Comparison of ENCODE assay signal across 11 mouse cellular contexts in genomic region chr10:123135818-123136217, GRCm38 (mm10). TPM values are rescaled to one million over a fixed set of nuclear protein-coding genes. Genes with fewer than 3 reads are reported as not detected.
DNase-seq lines count a peak whose midpoint lies in the region; ATAC-seq and TF ChIP-seq lines count a peak whose summit lies in the region.
"Had no signal": no experiment of that assay in that cellular context is flagged by ENCODE, and none has a peak within 500 bp of the region (broad histone marks: within the 10 kb centered on the region; RNA-seq: fewer than 3 reads in every experiment).

No protein-coding gene starts in this region.

- 0 out of 2 replicates have a peak, but pooled peaks cover 2% of the 10 kb centered on the region for H3K4me1 ChIP-seq in heart, embryonic 12.5 days (replicated peaks)
- H3K4me1 ChIP-seq in heart, embryonic 10.5 days: no peaks in the 10 kb centered on the region
- no peaks in the 10 kb centered on the region for H3K4me1 ChIP-seq in liver, embryonic 11.5 days (replicated peaks; ENCODE audit: control insufficient read depth, insufficient read depth, low read length)
- H3K4me1 ChIP-seq in liver, embryonic 12.5 days: peaks cover 5% of the 10 kb centered on the region; the same call in 1 of the 2 replicates
- peaks cover 4% of the 10 kb centered on the region; the same call in 1 of the 2 replicates for H3K4me1 ChIP-seq in forebrain, postnatal 0 days (ENCODE audit: insufficient read depth)

- no peak overlapping the region for H3K27ac ChIP-seq in heart, embryonic 12.5 days (ENCODE audit: poor library complexity, severe bottlenecking)
- H3K27ac ChIP-seq in heart, embryonic 10.5 days: no peak overlapping the region
- H3K27ac ChIP-seq in liver, embryonic 11.5 days (ENCODE audit: low read depth, low read length): no peak overlapping the region
- no peak overlapping the region for H3K27ac ChIP-seq in liver, embryonic 12.5 days
- H3K27ac ChIP-seq in forebrain, postnatal 0 days (ENCODE audit: low read depth, low read length): no peak overlapping the region
- no peak overlapping the region for H3K27ac ChIP-seq in gastrocnemius, adult 2 months

- H3K4me2 ChIP-seq in heart, embryonic 12.5 days: no peak overlapping the region
- H3K4me2 ChIP-seq in liver, embryonic 11.5 days: no peak overlapping the region
- H3K4me2 ChIP-seq in liver, embryonic 12.5 days: no peak overlapping the region
- no peak overlapping the region for H3K4me2 ChIP-seq in forebrain, postnatal 0 days (ENCODE audit: low read depth)

- H3K27me3 ChIP-seq in heart, embryonic 12.5 days (replicated peaks): no peaks in the 10 kb centered on the region
- no peaks in the 10 kb centered on the region for H3K27me3 ChIP-seq in heart, embryonic 10.5 days (ENCODE audit: insufficient read depth, poor library complexity, severe bottlenecking)
- no peaks in the 10 kb centered on the region for H3K27me3 ChIP-seq in liver, embryonic 11.5 days (replicated peaks; ENCODE audit: control insufficient read depth, insufficient read depth, low read length)
- no peaks in the 10 kb centered on the region for H3K27me3 ChIP-seq in liver, embryonic 12.5 days (replicated peaks)
- H3K27me3 ChIP-seq in forebrain, postnatal 0 days (ENCODE audit: insufficient read depth, low read length): no peaks in the 10 kb centered on the region

- no peak overlapping the region for H3K9ac ChIP-seq in heart, embryonic 12.5 days
- no peak overlapping the region for H3K9ac ChIP-seq in liver, embryonic 11.5 days (ENCODE audit: low read depth, low read length)
- H3K9ac ChIP-seq in liver, embryonic 12.5 days: no peak overlapping the region
- H3K9ac ChIP-seq in forebrain, postnatal 0 days: no peak overlapping the region

- H3K9me3 ChIP-seq in heart, embryonic 12.5 days (replicated peaks): no peaks in the 10 kb centered on the region
- no peaks in the 10 kb centered on the region for H3K9me3 ChIP-seq in heart, embryonic 10.5 days
- H3K9me3 ChIP-seq in liver, embryonic 11.5 days (ENCODE audit: control insufficient read depth, low read length): no peaks in the 10 kb centered on the region
- H3K9me3 ChIP-seq in liver, embryonic 12.5 days (replicated peaks): no peaks in the 10 kb centered on the region
- H3K9me3 ChIP-seq in forebrain, postnatal 0 days (ENCODE audit: low read length): no peaks in the 10 kb centered on the region

- no peak overlapping the region for H3K4me3 ChIP-seq in heart, embryonic 12.5 days
- no peak overlapping the region for H3K4me3 ChIP-seq in heart, embryonic 10.5 days
- no peak overlapping the region for H3K4me3 ChIP-seq in liver, embryonic 11.5 days (ENCODE audit: low read depth, low read length)
- H3K4me3 ChIP-seq in liver, embryonic 12.5 days: no peak overlapping the region
- no peak overlapping the region for H3K4me3 ChIP-seq in forebrain, postnatal 0 days (ENCODE audit: low read depth, low read length)
- H3K4me3 ChIP-seq in gastrocnemius, adult 2 months: no peak overlapping the region

- peaks cover 37% of the 10 kb centered on the region for H3K36me3 ChIP-seq in heart, embryonic 12.5 days
- H3K36me3 ChIP-seq in heart, embryonic 10.5 days: peaks cover 35% of the 10 kb centered on the region
- peaks cover 16% of the 10 kb centered on the region for H3K36me3 ChIP-seq in liver, embryonic 11.5 days (ENCODE audit: control insufficient read depth, insufficient read depth, low read length)
- peaks cover 79% of the 10 kb centered on the region for H3K36me3 ChIP-seq in liver, embryonic 12.5 days
- H3K36me3 ChIP-seq in forebrain, postnatal 0 days (ENCODE audit: insufficient read depth): peaks cover 28% of the 10 kb centered on the region

- no peak for DNase-seq in heart, embryonic 10.5 days (ENCODE audit: low spot score)
- no peak for DNase-seq in liver, embryonic 11.5 days (ENCODE audit: low spot score)
- peak; percentile 14 for DNase-seq in forebrain, postnatal 0 days
- DNase-seq in lung, postnatal 4 days: peak; percentile 21 to 47
- DNase-seq in gastrocnemius, adult 2 months: no peak
- DNase-seq in thymus, postnatal 0 days (ENCODE audit: low spot score): no peak
- DNase-seq: cerebellum, adult 8-10 months; gastrocnemius, postnatal 14 days had no signal

- TF ChIP-seq CTCF in forebrain, postnatal 0 days (IDR thresholded peaks at IDR 0.05; ENCODE audit: low read depth): no peak
- TF ChIP-seq CTCF in gastrocnemius, adult 2 months (IDR thresholded peaks at IDR 0.05): no peak

- WGBS in heart, embryonic 12.5 days: 59% methylated on average over 10 of the region's 10 CpGs
- WGBS in heart, embryonic 10.5 days: 70% methylated on average over 10 of the region's 10 CpGs
- 73% methylated on average over 10 of the region's 10 CpGs for WGBS in liver, embryonic 11.5 days
- WGBS in liver, embryonic 12.5 days (ENCODE audit: insufficient replicate concordance): 75% methylated on average over 10 of the region's 10 CpGs
- WGBS in forebrain, postnatal 0 days: 32% methylated on average over 10 of the region's 10 CpGs

- peak; percentile 77 for ATAC-seq in heart, embryonic 12.5 days (ENCODE audit: insufficient number of reproducible peaks, low FRiP score)
- peak; percentile 49; the same call in 1 of the 2 replicates for ATAC-seq in liver, embryonic 11.5 days (replicated peaks; ENCODE audit: low FRiP score)
- ATAC-seq in liver, embryonic 12.5 days: no peak
- peak; percentile 58 for ATAC-seq in forebrain, postnatal 0 days
- ATAC-seq: activated CD4-positive, CD25-positive, alpha-beta regulatory T cell, adult 4 months had no signal

- intact Hi-C loops in gastrocnemius, adult 2 months (cut with DNase I): no loop called here

RNA-seq across cellular contexts. Expression of gene Mon2, which starts 59.5 kb away (rescaled TPM):
- polyA plus RNA-seq in heart, embryonic 12.5 days (2016; fragmentation: Nextera tagmentation; extraction: Ambion mirVana): 35.9 and 39.9 TPM in 2 replicates
- polyA plus RNA-seq in heart, embryonic 10.5 days (2016; fragmentation: Nextera tagmentation; extraction: Ambion mirVana): 19.1 and 19.7 TPM in 2 replicates
- 17.9 and 19.3 TPM in 2 replicates for polyA plus RNA-seq in liver, embryonic 11.5 days (2014; fragmentation: Nextera tagmentation; extraction: Ambion mirVana)
- polyA plus RNA-seq in liver, embryonic 12.5 days (2016; fragmentation: Nextera tagmentation; extraction: Ambion mirVana): 19.8 and 19.9 TPM in 2 replicates
- 41.3 and 58.7 TPM in 2 replicates for total RNA-seq in forebrain, postnatal 0 days (2014; rRNA removed)
- polyA plus RNA-seq in forebrain, postnatal 0 days (2015; fragmentation: Nextera tagmentation; extraction: Ambion mirVana): 12.4 and 15.1 TPM in 2 replicates
- total RNA-seq in gastrocnemius, adult 2 months (2021): 10 to 100 TPM; 36.9 to 50.9 TPM
- polyA plus RNA-seq in thymus, postnatal 0 days (2015; fragmentation: Nextera tagmentation; extraction: Ambion mirVana): 20.0 and 26.6 TPM in 2 replicates

Comparison
In these comparisons a context has a peak if more than half of its experiments do, and no peak if none do; other contexts are left out.
1. DNase-seq: peak in forebrain, postnatal 0 days (single experiment) and lung, postnatal 4 days (2 of 2); none in heart, embryonic 10.5 days (single experiment), liver, embryonic 11.5 days (single experiment), gastrocnemius, adult 2 months (single experiment) and thymus, postnatal 0 days (single experiment).